Mouse (Mus musculus) testis, adult 2 months (tissue): Measurements from ENCODE around the gene Cldn6. TPM values are rescaled to one million over a fixed set of nuclear protein-coding genes. Genes with fewer than 3 reads are reported as not detected.

Experiments used
- H3K27ac ChIP-seq: fragments of 200-500 bp; 2 replicates; pipeline ENCODE4 v1.5.1; 2012; ENCODE audit warnings: low read depth, low read length; ENCODE audit not compliant: control insufficient read depth, insufficient read depth
- H3K27me3 ChIP-seq: fragments of 200-500 bp; 2 replicates; pipeline ENCODE4 v1.6.1; 2012; ENCODE audit warnings: mild to moderate bottlenecking, low read length, moderate library complexity; ENCODE audit not compliant: control insufficient read depth, insufficient read depth
- H3K36me3 ChIP-seq: fragments of 200-500 bp; 2 replicates; pipeline ENCODE4 v1.6.1; 2012; ENCODE audit warnings: mild to moderate bottlenecking, low read length; ENCODE audit not compliant: control insufficient read depth, insufficient read depth
- H3K4me1 ChIP-seq: fragments of 200-500 bp; 2 replicates; pipeline ENCODE4 v1.6.1; 2012; ENCODE audit warnings: low read length; ENCODE audit not compliant: control insufficient read depth, insufficient read depth
- H3K4me3 ChIP-seq: fragments of 200-500 bp; 2 replicates; pipeline ENCODE4 v1.5.1; 2012; ENCODE audit warnings: low read depth, mild to moderate bottlenecking, low read length, moderate library complexity, mixed read lengths; ENCODE audit not compliant: control insufficient read depth
- CTCF ChIP-seq: fragments of 200-500 bp; IDR thresholded peaks from 2 replicates; pipeline ENCODE4 v1.5.1; 2012; ENCODE audit warnings: low read depth, mild to moderate bottlenecking, inconsistent platforms, low read length, moderate library complexity; ENCODE audit not compliant: control insufficient read depth, insufficient read depth, insufficient replicate concordance
- POLR2A ChIP-seq: fragments of 200-500 bp; IDR thresholded peaks from 2 replicates; pipeline ENCODE4 v1.6.1; 2012; ENCODE audit warnings: low read depth, mild to moderate bottlenecking, inconsistent platforms, low read length, moderate library complexity; ENCODE audit not compliant: control insufficient read depth
- polyA plus RNA-seq: library from polyadenylated mRNA; depleted of rRNA; stranded (reverse); fragments of >200 nt; gene quantifications from 2 replicates; pipeline ENCODE4 v1.2.3, GENCODE M21; 2012

Cldn6 gene
- polyA plus RNA-seq, 1 experiment: 0.19 TPM

DNA sequence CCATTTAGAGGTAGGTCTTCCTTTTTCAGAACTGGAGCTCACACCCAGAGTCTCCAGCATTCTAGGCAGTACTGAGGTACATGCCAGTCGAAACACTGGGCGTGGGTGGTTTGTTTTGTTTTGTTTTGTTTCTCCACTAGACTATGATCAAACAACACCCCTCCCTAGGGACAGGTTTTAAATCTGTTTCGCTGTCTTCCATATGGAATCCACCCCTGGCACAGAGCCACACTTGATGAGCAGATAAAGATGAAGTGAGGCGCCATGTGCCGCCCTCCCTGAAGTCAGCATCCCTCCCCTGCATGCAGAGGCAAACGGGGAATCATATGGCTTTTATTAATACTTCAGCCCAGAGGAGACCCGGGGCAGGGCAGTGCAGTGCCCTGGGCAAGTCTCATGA lies 25.7 kb downstream of the Cldn6 start:
- Histone ChIP-seq H3K4me3 (no peak overlapping the region), H3K36me3 (no peaks in the 10 kb centered on the region), H3K27me3 (no peaks in the 10 kb centered on the region), H3K27ac (no peak overlapping the region), H3K4me1 (peaks cover 7% of the 10 kb centered on the region)
- TF ChIP-seq POLR2A (no peak), CTCF (no peak)

DNA sequence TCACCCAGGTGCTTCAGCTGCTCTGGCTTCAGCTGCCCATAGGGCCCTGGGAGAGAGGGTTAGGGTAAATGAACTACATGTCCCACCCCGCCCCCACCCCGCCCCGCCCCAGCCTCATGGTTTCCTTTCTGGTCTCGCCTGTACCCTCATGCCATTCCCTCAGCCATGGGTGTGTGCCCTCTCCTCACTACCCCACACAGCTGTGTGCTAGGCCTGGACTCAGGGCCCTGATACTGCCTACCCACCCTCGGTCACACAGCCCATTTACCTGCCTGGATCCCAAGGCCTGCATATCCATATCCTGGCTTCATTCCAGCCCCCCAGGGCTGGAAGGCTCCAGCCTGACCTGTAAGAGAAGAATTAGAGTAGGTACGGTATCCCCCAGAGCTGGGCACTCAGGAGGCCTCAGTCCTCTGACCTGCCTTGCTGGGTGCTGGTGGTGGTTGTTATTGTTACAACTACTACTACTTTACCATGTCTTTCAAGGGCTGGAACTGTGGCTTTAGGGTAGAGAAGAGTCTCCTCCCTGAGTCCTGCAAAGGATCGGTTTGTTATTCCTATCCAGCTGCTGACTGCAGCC lies 26.6 kb downstream of the Cldn6 start:
- no peak for TF ChIP-seq POLR2A
- no peak for TF ChIP-seq CTCF
- Histone ChIP-seq H3K27ac (no peak overlapping the region), H3K36me3 (no peaks in the 10 kb centered on the region), H3K27me3 (no peaks in the 10 kb centered on the region), H3K4me3 (no peak overlapping the region), H3K4me1 (no peaks in the 10 kb centered on the region)

DNA sequence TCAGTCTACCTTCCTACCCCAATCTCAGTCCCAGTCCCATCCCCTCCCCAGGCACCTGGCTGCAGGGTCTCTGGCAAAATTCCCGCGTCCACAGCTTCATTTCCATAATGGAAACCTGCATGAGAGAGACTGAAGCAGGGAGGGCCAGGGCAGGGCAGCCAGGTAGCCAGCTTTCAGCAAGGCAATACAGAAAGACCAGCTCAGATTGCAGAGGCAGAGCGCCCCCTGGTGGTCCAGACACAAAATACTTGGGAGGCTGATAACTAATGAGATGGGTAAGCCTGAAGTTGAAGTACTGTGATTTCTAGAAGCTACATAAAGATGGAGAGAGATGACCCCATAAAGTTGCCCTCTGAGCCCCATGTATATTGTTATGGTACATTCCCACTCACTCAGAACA lies 27.2 kb downstream of the Cldn6 start:
- TF ChIP-seq POLR2A: no peak
- peak; percentile 80; the same call in 1 of the 2 replicates for TF ChIP-seq CTCF
- Histone ChIP-seq H3K36me3 (no peaks in the 10 kb centered on the region), H3K4me1 (no peaks in the 10 kb centered on the region)

GRCm38 (mm10) chr17:23717003-23717402 lies 38.0 kb downstream of the Cldn6 start:
- Histone ChIP-seq H3K4me1 (peaks cover 3% of the 10 kb centered on the region), H3K36me3 (no peaks in the 10 kb centered on the region), H3K27me3 (no peaks in the 10 kb centered on the region), H3K27ac (no peak overlapping the region), H3K4me3 (no peak overlapping the region)
- TF ChIP-seq CTCF: no peak

More for the DNA sequence above, 27.2 kb downstream of the Cldn6 start:
- no peaks in the 10 kb centered on the region for H3K27me3 ChIP-seq
- no peak overlapping the region for H3K27ac ChIP-seq
- H3K4me3 ChIP-seq: no peak overlapping the region

DNA sequence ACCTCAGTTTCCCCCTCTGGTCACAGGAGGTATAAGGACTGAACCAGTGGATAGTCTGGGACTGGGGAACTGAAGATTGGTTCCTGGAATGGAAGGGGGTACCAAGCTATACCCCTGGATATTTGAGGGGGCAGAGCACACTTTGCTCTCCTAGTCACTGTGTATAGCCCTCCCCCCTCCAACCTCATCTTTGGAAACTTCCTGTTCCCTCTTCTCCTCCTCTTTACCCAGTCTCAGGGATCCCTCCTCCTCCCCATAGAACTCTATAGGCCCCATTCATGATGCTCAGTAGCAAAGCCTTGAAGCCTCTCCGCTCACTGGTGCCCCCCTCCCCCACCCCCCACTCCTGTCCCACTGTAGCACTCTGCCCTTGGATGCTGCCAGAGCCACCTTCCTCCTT lies 40.4 kb downstream of the Cldn6 start:
- no peaks in the 10 kb centered on the region for H3K27me3 ChIP-seq
- H3K4me1 ChIP-seq: peaks cover 14% of the 10 kb centered on the region
- no peak for TF ChIP-seq POLR2A
- TF ChIP-seq CTCF: no peak
- no peak overlapping the region for H3K27ac ChIP-seq
- H3K4me3 ChIP-seq: no peak overlapping the region
- H3K36me3 ChIP-seq: no peaks in the 10 kb centered on the region

GRCm38 (mm10) chr17:23721886-23722285 lies 42.8 kb downstream of the Cldn6 start:
- no peak overlapping the region for H3K4me3 ChIP-seq
- peaks cover 17% of the 10 kb centered on the region for H3K4me1 ChIP-seq
- TF ChIP-seq CTCF: no peak
- no peak for TF ChIP-seq POLR2A
- H3K36me3 ChIP-seq: no peaks in the 10 kb centered on the region
- no peak overlapping the region for H3K27ac ChIP-seq
- no peaks in the 10 kb centered on the region for H3K27me3 ChIP-seq

DNA sequence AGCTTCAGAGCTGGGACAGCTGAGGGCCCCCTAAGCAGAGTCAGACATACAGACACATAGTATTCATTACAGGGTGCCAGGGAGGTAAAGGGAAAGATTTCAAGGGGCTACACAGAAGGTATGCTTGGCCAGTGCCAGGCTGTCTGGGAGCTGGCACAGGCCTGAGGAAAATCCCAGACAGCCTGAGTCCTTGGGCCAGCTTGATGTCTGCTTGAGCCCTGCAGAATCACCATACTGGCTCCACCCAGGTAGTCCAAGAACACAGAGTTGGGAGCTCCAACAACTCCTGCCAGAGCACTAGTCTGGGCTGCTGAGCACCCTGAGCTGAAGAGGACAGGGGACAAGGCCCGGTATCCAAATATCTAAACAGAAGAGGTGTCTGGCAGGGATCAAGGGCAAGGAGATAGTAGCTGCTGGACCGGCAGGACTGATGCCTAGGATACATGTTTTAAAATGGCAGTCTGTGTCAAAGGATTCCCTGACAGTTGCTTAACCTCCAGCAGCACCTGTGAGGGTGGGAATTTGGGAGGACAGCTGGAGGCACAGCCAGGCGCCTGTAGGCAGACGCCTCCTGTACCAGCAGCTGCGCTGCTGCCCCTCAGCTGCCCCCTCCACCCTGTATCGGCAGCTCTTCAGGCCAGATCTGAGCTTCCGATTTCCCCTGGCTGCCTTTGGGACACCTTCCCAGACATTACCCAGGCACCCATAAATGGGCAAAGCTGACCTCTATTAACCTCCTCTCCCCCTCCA lies 43.5 kb downstream of the Cldn6 start, which contains the start of gene 1520401A03Rik:
TSS of gene 1520401A03Rik (minus strand) at position 408 of the 750 bp plus-strand sequence.
- H3K27me3 ChIP-seq: no peaks in the 10 kb centered on the region
- peaks cover 20% of the 10 kb centered on the region for H3K4me1 ChIP-seq
- no peak within 1 kb of the TSS for H3K27ac ChIP-seq
- TF ChIP-seq CTCF (no peak), POLR2A (no peak)
- no peaks in the 10 kb centered on the region for H3K36me3 ChIP-seq
- no peak within 1 kb of the TSS for H3K4me3 ChIP-seq
